Mouse (Mus musculus) megakaryocyte, embryonic 14.5 days (primary cell): ENCODE results near the gene Dut.

Experiments used
- FLI1 ChIP-seq: IDR thresholded peaks from 2 replicates; pipeline ENCODE4 v1.6.1; 2012; ENCODE audit warnings: low read length, inconsistent platforms, mixed read lengths
- GATA1 ChIP-seq: IDR thresholded peaks from 3 replicates; pipeline ENCODE4 v1.6.1; 2012; ENCODE audit warnings: mixed read lengths, low read length, inconsistent platforms, borderline replicate concordance

DNA sequence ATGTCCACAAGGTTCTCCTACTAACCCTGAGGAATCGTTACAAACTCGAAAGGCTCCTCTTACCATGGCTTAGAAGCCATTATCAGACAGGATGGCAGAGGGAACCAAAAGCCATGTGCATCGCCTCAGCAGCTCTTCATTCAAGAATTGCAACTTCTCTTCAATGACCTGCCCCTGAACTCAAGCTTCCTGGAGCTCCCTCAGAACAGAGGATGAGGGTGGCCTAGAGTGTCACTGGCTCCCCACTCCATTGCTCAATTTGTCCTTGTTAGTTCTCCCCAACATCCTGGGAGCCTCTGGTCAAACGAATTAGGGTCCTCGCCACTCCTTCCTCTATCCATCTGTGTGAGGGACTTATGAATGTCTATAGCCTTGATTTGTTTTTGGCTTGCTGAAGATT lies 29.7 kb downstream of the Dut start:
- no peak for TF ChIP-seq FLI1
- no peak for TF ChIP-seq GATA1
